Mouse (Mus musculus) ZHBTc4 (cell line): ENCODE results near the gene Lfng.
A peak's percentile ranks its signal among the peaks of the same experiment; 100 is the strongest.

Experiments
- DNase-seq: peaks from one replicate; pipeline ENCODE4 v3.0.0-alpha.2; 2011; ENCODE audit warnings: low read depth, low spot score

Lfng gene

GRCm38 (mm10) chr5:140661875-140662643 is 54.9 kb downstream of the Lfng start:
- no peak for DNase-seq

- no peak for DNase-seq
Measured at GRCm38 (mm10) chr5:140662741-140663592, 55.8 kb downstream of the Lfng start.

GRCm38 (mm10) chr5:140663621-140664180 is 56.6 kb downstream of the Lfng start:
- peak; percentile 64 for DNase-seq
